Mouse (Mus musculus): ENCODE data around the gene Cables2.

Cables2 gene

DNA sequence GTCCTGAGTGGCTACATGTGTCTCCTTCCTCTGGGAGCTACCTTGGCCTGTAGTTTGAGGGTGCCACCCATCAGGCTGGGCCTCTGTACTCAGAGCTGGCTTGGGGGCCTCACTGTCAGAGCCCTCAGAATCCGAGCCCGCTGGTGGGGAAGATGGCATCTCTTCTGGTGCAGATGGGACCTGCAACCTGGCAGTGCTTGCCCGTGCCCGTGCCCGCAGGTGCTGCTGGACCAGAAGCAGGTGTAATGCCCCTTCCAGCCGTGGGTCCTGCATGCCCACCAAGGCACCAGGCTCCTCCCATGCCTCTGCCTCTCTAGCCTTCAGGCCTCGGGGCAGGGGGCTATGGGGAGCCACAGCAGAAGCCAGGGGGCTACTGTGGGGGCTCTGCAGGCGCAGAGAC is 6.0 kb upstream of the Cables2 start:
- in situ Hi-C loops (cut with MboI, MseI): loop anchor here in 1 of 2 experiments (5.0 kb wide), 1 partner anchor 68 kb away; no protein-coding TSS in a partner anchor

GRCm38 (mm10) chr2:180277773-180278320 is 4.6 kb upstream of the Cables2 start:
- in situ Hi-C loops (cut with MboI, MseI): loop anchor here in 1 of 2 experiments (5.0 kb wide), 1 partner anchor 69 kb away; no protein-coding TSS in a partner anchor

DNA sequence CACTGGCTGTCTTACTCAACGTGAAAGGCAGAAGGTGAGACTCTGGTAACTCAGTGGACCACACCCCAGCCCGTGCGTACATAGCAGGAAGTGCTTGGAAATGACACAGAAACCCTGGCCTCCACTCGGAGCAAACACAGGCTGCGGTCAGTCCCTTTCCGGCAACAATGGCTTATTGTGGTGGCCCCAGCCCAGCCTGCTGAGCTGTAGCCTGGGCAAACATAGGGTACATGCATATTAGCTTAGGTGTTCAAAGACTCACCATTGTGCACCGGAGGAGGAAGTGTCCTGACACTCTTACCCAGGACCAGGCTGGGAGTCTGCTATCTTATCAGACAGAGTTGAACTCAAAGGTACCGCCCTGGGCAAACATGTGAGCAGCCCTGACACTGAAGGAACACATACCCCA is 3.6 kb upstream of the Cables2 start:
- in situ Hi-C loops (cut with MboI, MseI): loop anchor here in 1 of 2 experiments (5.0 kb wide), 1 partner anchor 70 kb away; no protein-coding TSS in a partner anchor

- in situ Hi-C loops (cut with MboI, MseI): loop anchor here in 1 of 2 experiments (5.0 kb wide), 1 partner anchor 71 kb away; no protein-coding TSS in a partner anchor
Measured at GRCm38 (mm10) chr2:180276385-180276784, 3.1 kb upstream of the Cables2 start.

GRCm38 (mm10) chr2:180275836-180276235 is 2.5 kb upstream of the Cables2 start:
- in situ Hi-C loops (cut with MboI, MseI): loop anchor here in 1 of 2 experiments (5.0 kb wide), 1 partner anchor 71 kb away; no protein-coding TSS in a partner anchor

GRCm38 (mm10) chr2:180274523-180274922 is 1.2 kb upstream of the Cables2 start:
- in situ Hi-C loops (cut with MboI, MseI): no loop called here

DNA sequence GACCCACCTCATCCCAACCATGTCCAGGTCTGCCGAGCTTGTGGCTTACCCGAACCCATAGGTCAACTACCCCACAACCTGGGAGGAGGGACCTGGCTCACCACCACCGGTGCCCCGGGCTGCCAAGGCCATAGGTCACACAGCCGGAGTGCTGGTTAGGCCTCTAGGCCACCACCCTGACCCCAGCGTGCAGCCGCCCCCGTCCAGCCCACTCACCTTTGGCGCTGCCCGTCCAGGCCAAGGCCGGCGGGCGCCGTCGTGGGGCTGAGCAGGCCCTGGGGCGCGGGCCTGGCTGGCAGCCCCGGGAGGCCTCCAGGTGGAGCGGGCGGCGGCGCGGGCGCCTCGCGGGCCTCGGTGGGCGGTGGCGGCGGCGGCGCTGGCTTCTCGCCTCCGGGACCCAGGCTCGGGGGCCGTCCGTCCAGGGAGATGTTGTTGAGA is 393 bp downstream of the Cables2 start:
- in situ Hi-C loops (cut with MboI, MseI): no loop called here

DNA sequence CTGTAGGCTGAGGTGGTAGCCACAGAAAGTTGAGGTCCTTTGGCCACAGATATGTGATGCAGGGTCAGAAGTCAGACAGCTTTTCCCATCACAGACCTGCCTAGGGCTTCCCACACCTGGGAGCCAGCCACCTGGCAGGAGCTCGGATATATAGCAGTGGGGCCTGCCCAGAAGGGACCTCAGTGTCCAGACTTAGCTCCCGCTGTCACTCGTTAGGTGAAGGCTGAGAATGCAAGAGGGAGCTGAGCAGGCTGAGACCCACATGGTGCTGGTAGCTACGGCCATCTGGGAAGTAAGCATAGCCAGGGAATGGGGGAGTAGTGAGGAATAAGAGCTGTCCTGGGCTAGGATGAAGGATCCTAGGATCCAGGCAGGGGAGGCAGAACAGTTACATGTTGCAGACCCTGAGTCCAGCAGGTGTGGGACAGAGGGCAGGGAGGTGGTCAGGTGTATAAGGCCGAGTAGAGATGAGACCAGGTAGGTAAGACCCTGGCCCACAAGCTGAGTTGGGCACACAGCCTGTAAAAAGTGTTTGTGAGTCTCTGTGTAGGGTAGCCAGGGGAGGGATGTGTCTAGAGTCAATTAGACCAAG is 1.4 kb downstream of the Cables2 start:
- in situ Hi-C loops (cut with MboI, MseI): no loop called here

DNA sequence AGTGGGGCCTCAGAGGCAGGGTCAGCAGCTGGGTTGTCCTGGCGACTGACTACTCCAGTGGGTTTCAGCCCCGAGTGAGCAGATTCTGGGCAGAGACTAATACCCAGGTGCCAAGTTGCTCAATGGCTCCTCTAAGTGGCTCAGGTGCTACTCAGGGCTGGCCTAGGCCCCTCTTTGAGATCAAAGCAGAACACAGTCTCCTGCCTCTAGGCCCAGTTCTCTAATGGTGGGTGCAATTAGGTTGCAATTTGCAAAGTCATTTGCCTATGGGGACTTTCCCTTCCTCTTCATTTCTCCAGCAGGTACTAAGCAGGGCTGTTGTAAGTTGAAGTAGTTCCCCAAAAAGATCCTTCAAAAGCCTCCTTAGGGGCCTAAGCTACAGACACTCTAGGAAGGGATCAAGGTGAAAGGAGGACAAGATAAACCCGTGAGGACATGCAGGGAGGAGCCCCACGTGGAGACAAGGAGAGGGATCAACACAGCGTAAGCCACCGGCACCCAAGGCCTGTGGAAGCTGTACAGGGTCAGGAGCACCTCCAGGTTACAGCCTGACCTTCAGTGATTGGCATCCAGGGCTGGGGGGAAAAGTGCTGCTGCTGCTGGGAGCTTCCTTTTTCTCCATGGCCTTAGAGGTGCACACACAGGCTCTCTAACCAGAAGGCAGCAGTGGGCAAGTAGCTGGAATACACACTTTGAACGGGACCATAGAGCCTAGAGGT is 2.6 kb downstream of the Cables2 start:
- in situ Hi-C loops (cut with MboI, MseI): no loop called here

DNA sequence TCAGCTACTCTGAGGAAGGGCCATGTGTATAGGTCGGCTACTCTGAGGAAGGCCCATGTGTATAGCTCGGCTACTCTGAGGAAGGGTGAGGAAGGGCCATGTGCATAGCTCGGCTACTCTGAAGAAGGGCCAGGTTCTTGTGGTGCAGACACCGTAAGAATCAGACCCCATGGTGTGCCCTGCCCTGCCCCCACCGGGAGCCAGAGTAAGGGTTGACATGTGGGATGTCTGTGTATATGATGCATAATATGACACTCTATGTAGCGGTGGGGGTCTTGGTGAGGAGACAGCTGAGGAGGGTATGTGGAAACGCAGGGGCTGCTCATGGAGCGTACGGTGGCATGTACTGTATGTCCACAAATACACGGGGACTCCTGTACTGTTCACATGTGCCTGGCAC is 4.0 kb downstream of the Cables2 start:
- in situ Hi-C loops (cut with MboI, MseI): no loop called here

DNA sequence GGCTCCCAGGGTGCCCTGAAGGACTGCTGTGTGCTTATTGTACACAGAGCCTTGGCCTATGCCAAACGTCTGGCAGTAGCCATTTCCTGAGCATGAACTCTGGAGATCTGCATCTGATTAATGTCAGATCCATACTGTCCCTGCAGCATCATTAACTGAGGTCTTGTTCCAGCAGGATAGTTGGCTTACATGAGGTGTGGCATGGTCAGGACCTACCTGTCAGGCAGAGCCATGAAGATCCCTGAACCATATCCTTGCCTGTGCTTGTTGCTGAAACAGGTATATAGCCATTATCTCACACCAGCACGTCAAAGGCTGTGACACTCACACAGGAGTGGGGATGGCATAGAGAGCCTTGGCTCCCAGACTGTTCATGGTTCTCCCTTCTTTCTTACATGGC is 5.3 kb downstream of the Cables2 start:
- in situ Hi-C loops (cut with MboI, MseI): no loop called here

- in situ Hi-C loops (cut with MboI, MseI): no loop called here
Measured at GRCm38 (mm10) chr2:180262891-180263290, 10.4 kb downstream of the Cables2 start.

- in situ Hi-C loops (cut with MboI, MseI): no loop called here
Measured at GRCm38 (mm10) chr2:180262441-180262840, 10.9 kb downstream of the Cables2 start.

- in situ Hi-C loops (cut with MboI, MseI): no loop called here
Measured at GRCm38 (mm10) chr2:180261901-180262300, 11.4 kb downstream of the Cables2 start.

GRCm38 (mm10) chr2:180260610-180261480 is 12.5 kb downstream of the Cables2 start:
- in situ Hi-C loops (cut with MboI, MseI): no loop called here

GRCm38 (mm10) chr2:180259826-180260609 is 13.3 kb downstream of the Cables2 start:
- in situ Hi-C loops (cut with MboI, MseI): loop anchor here (5.0 to 10.0 kb wide), 3 partner anchors 215 to 335 kb away; partner anchors contain the start of genes Psma7 (in 1 of the 2) and Ss18l1 (in 1 of the 2)

- in situ Hi-C loops (cut with MboI, MseI): loop anchor here (5.0 to 10.0 kb wide), 3 partner anchors 214 to 334 kb away; partner anchors contain the start of genes Psma7 (in 1 of the 2) and Ss18l1 (in 1 of the 2)
Measured at GRCm38 (mm10) chr2:180258951-180259484, 14.3 kb downstream of the Cables2 start.

- in situ Hi-C loops (cut with MboI, MseI): loop anchor here (5.0 to 10.0 kb wide), 3 partner anchors 213 to 333 kb away; partner anchors contain the start of genes Psma7 (in 1 of the 2) and Ss18l1 (in 1 of the 2)
Measured at GRCm38 (mm10) chr2:180257963-180258865, 15.1 kb downstream of the Cables2 start.

Data from T-helper 17 cell (primary cell).